Mouse (Mus musculus) cortical plate, adult 2 months (tissue): ENCODE measurements around the gene Ep400.

Source experiments
- CTCF ChIP-seq: fragments of 200-500 bp; IDR thresholded peaks from 2 replicates; pipeline ENCODE4 v1.5.1; 2011; ENCODE audit warnings: mild to moderate bottlenecking, control low read depth, low read length; ENCODE audit not compliant: insufficient read depth; ENCODE audit errors: extremely low read depth
- POLR2A ChIP-seq: fragments of 200-500 bp; IDR thresholded peaks from 2 replicates; pipeline ENCODE4 v1.6.1; 2011; ENCODE audit warnings: mild to moderate bottlenecking, low read length, control low read depth; ENCODE audit not compliant: insufficient read depth; ENCODE audit errors: extremely low read depth

DNA sequence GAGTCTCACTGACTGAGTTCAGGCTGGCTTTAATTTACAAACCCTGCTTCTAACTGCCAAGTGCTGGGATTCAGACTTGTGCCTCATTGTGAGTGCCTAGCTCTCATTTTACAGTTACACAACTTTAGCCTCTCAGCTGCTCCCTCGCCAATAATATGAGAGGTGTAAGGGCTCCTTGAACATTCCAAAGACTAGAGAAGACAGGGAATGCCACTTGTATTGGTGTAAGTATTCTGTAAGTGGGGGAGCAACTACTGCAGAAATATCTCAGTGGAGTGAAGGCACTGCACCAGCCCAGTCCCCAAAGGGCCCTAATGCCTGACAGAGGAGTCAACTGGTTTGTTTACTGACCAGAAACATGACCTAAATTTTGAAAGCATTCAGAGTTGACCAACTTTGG lies 42.7 kb downstream of the Ep400 start:
- TF ChIP-seq CTCF, result no peak
- no peak for TF ChIP-seq POLR2A
